In the genomic region with DNA sequence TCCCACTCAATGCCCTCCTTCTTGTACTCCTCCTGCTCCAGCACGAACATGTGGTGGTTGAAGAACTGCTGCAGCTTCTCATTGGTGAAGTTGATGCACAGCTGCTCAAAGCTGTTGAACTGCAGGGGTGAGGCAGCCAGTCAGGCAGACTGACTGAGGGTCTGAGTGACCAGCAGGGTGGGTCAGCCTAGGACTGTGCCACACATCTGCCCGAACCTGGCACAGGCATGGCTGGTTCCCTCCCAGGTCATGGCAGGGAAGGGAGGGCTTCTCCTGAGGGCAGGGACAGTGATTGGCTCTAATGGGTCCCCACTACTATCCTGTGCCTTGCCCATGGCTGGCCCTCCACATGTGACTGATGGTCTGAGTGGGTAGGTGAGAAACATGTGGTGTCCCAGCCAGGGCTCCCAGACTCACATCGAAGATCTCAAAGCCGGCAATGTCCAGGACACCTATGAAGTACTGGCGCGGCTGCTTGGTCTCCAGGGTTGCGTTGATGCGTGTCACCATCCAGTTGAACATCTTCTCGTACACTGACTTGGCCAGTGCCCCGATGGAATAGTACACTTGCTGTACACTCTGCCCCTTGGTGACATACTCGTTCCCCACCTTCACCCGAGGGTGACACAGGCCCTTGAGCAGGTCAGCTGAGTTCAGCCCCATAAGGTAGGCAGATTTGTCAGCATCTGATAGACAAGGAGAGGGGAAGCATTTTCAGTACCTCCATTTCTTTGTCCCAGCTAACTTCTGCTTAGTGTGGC, we compare ENCODE assay signal across 26 mouse cellular contexts. TPM values are rescaled to one million over a fixed set of nuclear protein-coding genes. Genes with fewer than 3 reads are reported as not detected.
DNase-seq lines count a peak whose midpoint lies in the region; ATAC-seq and TF ChIP-seq lines count a peak whose summit lies in the region.
"Not testable (repeated sequence)": the region's sequence is repeated elsewhere in the genome, so short reads cannot be mapped to it uniquely, and the experiment has no call there.
"Had no signal": no experiment of that assay in that cellular context is flagged by ENCODE, and none has a peak within 500 bp of the region (broad histone marks: within the 10 kb centered on the region; RNA-seq: fewer than 3 reads in every experiment).

No protein-coding gene starts in this region.

- not testable (repeated sequence) for TF ChIP-seq CTCF in CH12.LX (conservative IDR thresholded peaks at IDR 0.05 in 1 of 2, IDR thresholded peaks at IDR 0.05 in 1 of 2; ENCODE audit: low read depth in 2 of 2, low read length in 2 of 2)

- H3K9me3 ChIP-seq in CH12.LX (replicated peaks; ENCODE audit: low read length); heart, embryonic 10.5 days; heart, embryonic 13.5 days; heart, embryonic 16.5 days (replicated peaks; ENCODE audit: control insufficient read depth, low read length); kidney, embryonic 14.5 days (ENCODE audit: control insufficient read depth, low read length); midbrain, embryonic 10.5 days (replicated peaks): not testable (repeated sequence)

- TF ChIP-seq EP300 in CH12.LX (IDR thresholded peaks at IDR 0.05; ENCODE audit: low read length) = not testable (repeated sequence)

- ATAC-seq in erythroid progenitor cell, adult 5-6 weeks (replicated peaks; ENCODE audit: low FRiP score, poor library complexity, severe bottlenecking) = 0 out of 2 replicates have a peak, but pooled peaks have one; percentile 33
- ATAC-seq in heart, embryonic 13.5 days (ENCODE audit: extremely low read depth, insufficient number of reproducible peaks, low FRiP score, low TSS enrichment) = not testable (repeated sequence)
- ATAC-seq in heart, embryonic 16.5 days (replicated peaks; ENCODE audit: extremely low read depth, insufficient read depth, low FRiP score) = 0 out of 2 replicates have a peak, but pooled peaks have one; percentile 7
- peak; percentile 21; the same call in 1 of the 2 replicates for ATAC-seq in kidney, embryonic 14.5 days (ENCODE audit: low FRiP score, low TSS enrichment)

- H3K79me2 ChIP-seq in CH12.LX (replicated peaks; ENCODE audit: control insufficient read depth, extremely low read depth, insufficient read depth, poor library complexity, severe bottlenecking) = not testable (repeated sequence)

- in situ Hi-C loops in CH12.LX (cut with MboI; ENCODE audit: low pct_ligation_motif_present, low pct_unique_long_range_greater_than_20kb, low sequenced_read_pairs) = loop anchor here (5.0 kb wide), 1 partner anchor 37 kb away; no protein-coding TSS in a partner anchor

- not testable (repeated sequence) for TF ChIP-seq RAD21 in CH12.LX (IDR thresholded peaks at IDR 0.05; ENCODE audit: low read depth, low read length)

- not testable (repeated sequence) for H3K36me3 ChIP-seq in CH12.LX (replicated peaks in 1 of 2; ENCODE audit: control insufficient read depth in 1 of 2, insufficient read depth in 1 of 2, low read length in 1 of 2); kidney, embryonic 14.5 days (ENCODE audit: control insufficient read depth, insufficient read depth, low read length); midbrain, embryonic 10.5 days
- H3K36me3 ChIP-seq in heart, embryonic 10.5 days = peaks cover 87% of the 10 kb centered on the region
- peaks cover 93% of the 10 kb centered on the region for H3K36me3 ChIP-seq in heart, embryonic 13.5 days
- H3K36me3 ChIP-seq in heart, embryonic 16.5 days (ENCODE audit: control insufficient read depth, insufficient read depth) = peaks cover 15% of the 10 kb centered on the region

- H3K9ac ChIP-seq in CH12.LX (ENCODE audit: insufficient read depth, low read depth); kidney, embryonic 14.5 days (ENCODE audit: low read depth, low read length): not testable (repeated sequence)
- H3K9ac ChIP-seq in heart, embryonic 13.5 days = peak overlapping the region; percentile 89
- H3K9ac ChIP-seq in heart, embryonic 16.5 days (ENCODE audit: low read length) = peak overlapping the region; percentile 48

- H3K4me1 ChIP-seq in CH12.LX (ENCODE audit: control insufficient read depth in 1 of 2, insufficient read depth in 2 of 2) = peaks cover 9 to 24% of the 10 kb centered on the region in 2 experiments
- peaks cover 44% of the 10 kb centered on the region for H3K4me1 ChIP-seq in heart, embryonic 10.5 days
- H3K4me1 ChIP-seq in heart, embryonic 13.5 days = peaks cover 55% of the 10 kb centered on the region
- peaks cover 11% of the 10 kb centered on the region for H3K4me1 ChIP-seq in heart, embryonic 16.5 days (ENCODE audit: control insufficient read depth, insufficient read depth, low read length)
- H3K4me1 ChIP-seq in kidney, embryonic 14.5 days (ENCODE audit: control insufficient read depth, insufficient read depth, low read length); midbrain, embryonic 10.5 days: not testable (repeated sequence)

- TF ChIP-seq POLR2A in CH12.LX (IDR thresholded peaks at IDR 0.05; ENCODE audit: low read depth, low read length) = not testable (repeated sequence)

- DNase-seq in CH12.LX (ENCODE audit: extremely low read depth); heart, embryonic 10.5 days (ENCODE audit: low spot score); midbrain, embryonic 10.5 days (ENCODE audit: low spot score): not testable (repeated sequence)

- WGBS in heart, embryonic 10.5 days = 79% methylated on average over 12 of the region's 12 CpGs
- 74% methylated on average over 12 of the region's 12 CpGs for WGBS in heart, embryonic 13.5 days
- WGBS in heart, embryonic 16.5 days = 64% methylated on average over 12 of the region's 12 CpGs
- 88% methylated on average over 12 of the region's 12 CpGs for WGBS in kidney, embryonic 14.5 days
- WGBS in midbrain, embryonic 10.5 days = 91% methylated on average over 12 of the region's 12 CpGs

- H3K4me3 ChIP-seq in CH12.LX (replicated peaks in 1 of 3; ENCODE audit: low read depth in 2 of 3, low read length in 2 of 3, poor library complexity in 1 of 3); kidney, embryonic 14.5 days (ENCODE audit: low read length); midbrain, embryonic 10.5 days: not testable (repeated sequence)
- peak overlapping the region; percentile 64 for H3K4me3 ChIP-seq in heart, embryonic 10.5 days
- H3K4me3 ChIP-seq in heart, embryonic 13.5 days = peak overlapping the region; percentile 61
- H3K4me3 ChIP-seq in heart, embryonic 16.5 days (ENCODE audit: low read length) = peak overlapping the region; percentile 59

- H3K4me2 ChIP-seq in CH12.LX (ENCODE audit: insufficient read depth, low read depth, poor library complexity, severe bottlenecking) = 0 out of 2 replicates have a peak overlapping the region, but pooled peaks have one; percentile 62
- H3K4me2 ChIP-seq in heart, embryonic 13.5 days = peak overlapping the region; percentile 70
- H3K4me2 ChIP-seq in heart, embryonic 16.5 days (ENCODE audit: low read depth, low read length) = peak overlapping the region; percentile 39
- H3K4me2 ChIP-seq in kidney, embryonic 14.5 days (replicated peaks; ENCODE audit: low read depth, low read length) = not testable (repeated sequence)

- dilution Hi-C loops in CH12.LX (cut with MboI; ENCODE audit: extremely low pct_ligation_motif_present, extremely low pct_unique_long_range_greater_than_20kb, low sequenced_read_pairs) = not testable (repeated sequence)

- H3K27ac ChIP-seq in CH12.LX (ENCODE audit: insufficient read depth, low read depth); heart, embryonic 16.5 days (ENCODE audit: low read length); kidney, embryonic 14.5 days (ENCODE audit: low read depth, low read length): not testable (repeated sequence)
- H3K27ac ChIP-seq in heart, embryonic 10.5 days = peak overlapping the region; percentile 82
- peak overlapping the region; percentile 90 for H3K27ac ChIP-seq in heart, embryonic 13.5 days (replicated peaks)
- H3K27ac ChIP-seq in midbrain, embryonic 10.5 days (replicated peaks) = peak overlapping the region; percentile 57; the same call in 1 of the 2 replicates

- H3K27me3 ChIP-seq in CH12.LX (replicated peaks) = peaks cover 38% of the 10 kb centered on the region
- H3K27me3 ChIP-seq in heart, embryonic 10.5 days (ENCODE audit: insufficient read depth, poor library complexity, severe bottlenecking); heart, embryonic 13.5 days (replicated peaks); heart, embryonic 16.5 days (ENCODE audit: control insufficient read depth, insufficient read depth, low read length); kidney, embryonic 14.5 days (ENCODE audit: control insufficient read depth, insufficient read depth, low read length); midbrain, embryonic 10.5 days (ENCODE audit: low read depth, poor library complexity, severe bottlenecking): not testable (repeated sequence)

RNA-seq across cellular contexts. Expression of a gene that starts 6.7 kb away (rescaled TPM):
- total RNA-seq in CH12.LX (2012; rRNA removed) (0.21 and 0.98 TPM in 2 replicates), CH12.LX (2014; rRNA removed) (0.04 and 0.16 TPM in 2 replicates)
- polyA plus RNA-seq in CH12.LX (2012; ENCODE audit: insufficient read length, low read depth) = 1.3 and 1.5 TPM in 2 replicates
- not detected in 2 replicates for total RNA-seq in erythroid progenitor cell, adult 5-6 weeks (2015; ENCODE audit: low replicate concordance)
- not detected in 2 replicates for total RNA-seq in erythroid progenitor cell, adult 5-6 weeks (2017; ENCODE audit: low replicate concordance)
- 2,034 and 3,157 TPM in 2 replicates for polyA plus RNA-seq in heart, embryonic 10.5 days (2016; fragmentation: Nextera tagmentation; extraction: Ambion mirVana)
- 1,796 and 1,858 TPM in 2 replicates for polyA plus RNA-seq in heart, embryonic 13.5 days (2015; fragmentation: Nextera tagmentation; extraction: Ambion mirVana)
- 2,302 and 2,585 TPM in 2 replicates for polyA plus RNA-seq in heart, embryonic 16.5 days (2015; fragmentation: Nextera tagmentation; extraction: Ambion mirVana)
- polyA plus RNA-seq in kidney, embryonic 14.5 days (2014; fragmentation: Nextera tagmentation; extraction: Ambion mirVana) = 0.30 and 0.54 TPM in 2 replicates
- 0.40 and 0.68 TPM in 2 replicates for polyA plus RNA-seq in midbrain, embryonic 10.5 days (2016; fragmentation: Nextera tagmentation; extraction: Ambion mirVana)
- total RNA-seq: adrenal gland, postnatal 36 days; granulocyte monocyte progenitor cell, adult 5-6 weeks had no signal
- polyA plus RNA-seq: erythroblast, embryonic 14.5 days had no signal

RNA-seq across cellular contexts. Expression of a gene that starts 16.7 kb away (rescaled TPM):
- not detected in 2 replicates for total RNA-seq in CH12.LX (2012; rRNA removed)
- not detected in 2 replicates for total RNA-seq in CH12.LX (2014; rRNA removed)
- polyA plus RNA-seq in CH12.LX (2012; ENCODE audit: insufficient read length, low read depth) = not detected in 2 replicates
- not detected in 2 replicates for total RNA-seq in erythroid progenitor cell, adult 5-6 weeks (2015; ENCODE audit: low replicate concordance)
- total RNA-seq in erythroid progenitor cell, adult 5-6 weeks (2017; ENCODE audit: low replicate concordance) = not detected in 2 replicates
- not detected in 2 replicates for polyA plus RNA-seq in heart, embryonic 10.5 days (2016; fragmentation: Nextera tagmentation; extraction: Ambion mirVana)
- polyA plus RNA-seq in heart, embryonic 13.5 days (2015; fragmentation: Nextera tagmentation; extraction: Ambion mirVana) = not detected in 2 replicates
- not detected in 2 replicates for polyA plus RNA-seq in heart, embryonic 16.5 days (2015; fragmentation: Nextera tagmentation; extraction: Ambion mirVana)
- not detected in 2 replicates for polyA plus RNA-seq in kidney, embryonic 14.5 days (2014; fragmentation: Nextera tagmentation; extraction: Ambion mirVana)
- not detected in 2 replicates for polyA plus RNA-seq in midbrain, embryonic 10.5 days (2016; fragmentation: Nextera tagmentation; extraction: Ambion mirVana)
- total RNA-seq: adrenal gland, adult 18-20 months; adrenal gland, postnatal 10 days; adrenal gland, postnatal 36 days; G1E; gastrocnemius, adult 18-20 months; gastrocnemius, postnatal 10 days; gastrocnemius, postnatal 36 days; granulocyte monocyte progenitor cell, adult 5-6 weeks; heart, postnatal 25 days had no signal
- polyA plus RNA-seq: embryonic facial prominence, embryonic 11.5 days; erythroblast, embryonic 14.5 days; forebrain, embryonic 10.5 days; forebrain, embryonic 13.5 days; forebrain, embryonic 16.5 days; G1E; hindbrain, embryonic 10.5 days; hindbrain, embryonic 13.5 days; hindbrain, embryonic 16.5 days; intestine, embryonic 15.5 days; Patski had no signal

RNA-seq across cellular contexts. Expression of a gene that starts 24.0 kb away (rescaled TPM):
- total RNA-seq in CH12.LX (2012; rRNA removed) = not detected in 2 replicates
- not detected in 2 replicates for total RNA-seq in CH12.LX (2014; rRNA removed)
- polyA plus RNA-seq in CH12.LX (2012; ENCODE audit: insufficient read length, low read depth) = not detected in 2 replicates
- total RNA-seq in erythroid progenitor cell, adult 5-6 weeks (2015; ENCODE audit: low replicate concordance) = not detected in 2 replicates
- not detected in 2 replicates for total RNA-seq in erythroid progenitor cell, adult 5-6 weeks (2017; ENCODE audit: low replicate concordance)
- polyA plus RNA-seq in heart, embryonic 10.5 days (2016; fragmentation: Nextera tagmentation; extraction: Ambion mirVana) = 0.97 and 1.5 TPM in 2 replicates
- polyA plus RNA-seq in heart, embryonic 13.5 days (2015; fragmentation: Nextera tagmentation; extraction: Ambion mirVana) = 0.49 and 0.98 TPM in 2 replicates
- 0.86 and 1.3 TPM in 2 replicates for polyA plus RNA-seq in heart, embryonic 16.5 days (2015; fragmentation: Nextera tagmentation; extraction: Ambion mirVana)
- 0.89 and 3.3 TPM in 2 replicates for polyA plus RNA-seq in kidney, embryonic 14.5 days (2014; fragmentation: Nextera tagmentation; extraction: Ambion mirVana)
- 0.17 and 0.31 TPM in 2 replicates for polyA plus RNA-seq in midbrain, embryonic 10.5 days (2016; fragmentation: Nextera tagmentation; extraction: Ambion mirVana)
- total RNA-seq: G1E; granulocyte monocyte progenitor cell, adult 5-6 weeks had no signal
- polyA plus RNA-seq: erythroblast, embryonic 14.5 days; G1E; Patski had no signal

RNA-seq across cellular contexts. Expression of a gene that starts 27.5 kb away (rescaled TPM):
- total RNA-seq in CH12.LX (2012; rRNA removed) (not detected in 2 replicates), CH12.LX (2014; rRNA removed) (not detected in 2 replicates)
- not detected in 2 replicates for polyA plus RNA-seq in CH12.LX (2012; ENCODE audit: insufficient read length, low read depth)
- not detected in 2 replicates for total RNA-seq in erythroid progenitor cell, adult 5-6 weeks (2015; ENCODE audit: low replicate concordance)
- total RNA-seq in erythroid progenitor cell, adult 5-6 weeks (2017; ENCODE audit: low replicate concordance) = not detected in 2 replicates
- not detected in 2 replicates for polyA plus RNA-seq in heart, embryonic 10.5 days (2016; fragmentation: Nextera tagmentation; extraction: Ambion mirVana)
- not detected in 2 replicates for polyA plus RNA-seq in heart, embryonic 13.5 days (2015; fragmentation: Nextera tagmentation; extraction: Ambion mirVana)
- polyA plus RNA-seq in heart, embryonic 16.5 days (2015; fragmentation: Nextera tagmentation; extraction: Ambion mirVana) = not detected in 2 replicates
- 0.24 TPM in 1 of 2 replicates, not detected in the other for polyA plus RNA-seq in kidney, embryonic 14.5 days (2014; fragmentation: Nextera tagmentation; extraction: Ambion mirVana)
- not detected in 2 replicates for polyA plus RNA-seq in midbrain, embryonic 10.5 days (2016; fragmentation: Nextera tagmentation; extraction: Ambion mirVana)
- total RNA-seq: adrenal gland, adult 18-20 months; adrenal gland, postnatal 10 days; adrenal gland, postnatal 36 days; G1E; gastrocnemius, adult 18-20 months; gastrocnemius, postnatal 10 days; gastrocnemius, postnatal 36 days; granulocyte monocyte progenitor cell, adult 5-6 weeks; heart, postnatal 25 days had no signal
- polyA plus RNA-seq: embryonic facial prominence, embryonic 11.5 days; erythroblast, embryonic 14.5 days; forebrain, embryonic 10.5 days; G1E; intestine, embryonic 15.5 days; Patski had no signal

RNA-seq across cellular contexts. Expression of a gene that starts 34.1 kb away (rescaled TPM):
- total RNA-seq in CH12.LX (2012; rRNA removed) (not detected in 2 replicates), CH12.LX (2014; rRNA removed) (not detected in 2 replicates)
- polyA plus RNA-seq in CH12.LX (2012; ENCODE audit: insufficient read length, low read depth) = not detected in 2 replicates
- not detected in 2 replicates for total RNA-seq in erythroid progenitor cell, adult 5-6 weeks (2015; ENCODE audit: low replicate concordance)
- total RNA-seq in erythroid progenitor cell, adult 5-6 weeks (2017; ENCODE audit: low replicate concordance) = not detected in 2 replicates
- 16.7 and 23.5 TPM in 2 replicates for polyA plus RNA-seq in heart, embryonic 10.5 days (2016; fragmentation: Nextera tagmentation; extraction: Ambion mirVana)
- polyA plus RNA-seq in heart, embryonic 13.5 days (2015; fragmentation: Nextera tagmentation; extraction: Ambion mirVana) = 13.3 and 13.9 TPM in 2 replicates
- polyA plus RNA-seq in heart, embryonic 16.5 days (2015; fragmentation: Nextera tagmentation; extraction: Ambion mirVana) = 13.4 and 14.4 TPM in 2 replicates
- 26.2 and 33.8 TPM in 2 replicates for polyA plus RNA-seq in kidney, embryonic 14.5 days (2014; fragmentation: Nextera tagmentation; extraction: Ambion mirVana)
- 42.5 and 42.8 TPM in 2 replicates for polyA plus RNA-seq in midbrain, embryonic 10.5 days (2016; fragmentation: Nextera tagmentation; extraction: Ambion mirVana)
- total RNA-seq: G1E; granulocyte monocyte progenitor cell, adult 5-6 weeks had no signal
- polyA plus RNA-seq: erythroblast, embryonic 14.5 days; G1E; Patski had no signal

Comparison
In these comparisons a context has a peak if more than half of its experiments do, and no peak if none do; other contexts are left out.
1. RNA of a gene that starts 6.7 kb away (polyA plus RNA-seq): 2,302 to 2,585 TPM in heart, embryonic 16.5 days, 2,034 to 3,157 TPM in heart, embryonic 10.5 days and 1,796 to 1,858 TPM in heart, embryonic 13.5 days; 1.3 to 1.5 TPM in CH12.LX, 0.40 to 0.68 TPM in midbrain, embryonic 10.5 days and 0.30 to 0.54 TPM in kidney, embryonic 14.5 days; every median in the first group is over 100 times any median in the second.